Mouse (Mus musculus): ENCODE measurements around the gene Oxct1. TPM values are rescaled to one million over a fixed set of nuclear protein-coding genes. Genes with fewer than 3 reads are reported as not detected.

Oxct1 gene
- total RNA-seq (2014; fragmentation: Nextera tagmentation) (14.0 and 14.3 TPM in 2 replicates), total RNA-seq (2017) (61.9 and 64.4 TPM in 2 replicates), polyA plus RNA-seq (2012) (5.6 and 6.5 TPM in 2 replicates)

DNA sequence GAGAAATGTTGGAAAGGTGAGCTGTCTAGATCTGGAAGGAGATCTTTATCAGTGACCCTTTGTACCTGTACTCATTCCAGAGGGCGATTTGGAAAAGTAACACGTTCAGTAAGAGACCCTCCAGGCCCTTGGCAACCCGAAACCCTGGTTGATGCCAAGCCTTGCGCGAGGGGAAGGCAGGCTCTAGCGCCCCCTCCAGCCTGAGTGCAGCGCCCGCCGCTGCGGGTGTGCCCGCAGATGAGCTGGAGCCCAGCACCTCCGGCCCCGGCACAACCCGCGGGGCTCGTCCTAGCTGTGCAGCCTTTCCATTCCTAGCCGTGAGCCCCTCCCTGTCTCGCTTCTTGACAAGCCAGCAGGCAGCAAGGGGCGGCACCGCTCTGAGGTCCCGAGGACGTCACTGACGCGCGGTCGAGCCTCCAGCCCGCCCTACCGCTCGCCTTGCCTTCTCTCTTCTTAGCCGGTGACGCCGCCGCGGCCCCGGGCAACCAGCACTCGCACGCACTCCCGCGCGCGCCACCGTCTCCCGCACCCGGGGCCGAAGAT is at the start of gene Oxct1:
TSS of gene Oxct1 (plus strand) at position 153 of the 543 bp plus-strand sequence.
- no peak for TF ChIP-seq TAL1 (conservative IDR thresholded peaks at IDR 0.05; ENCODE audit: low read depth, low read length)
- TF ChIP-seq GATA1 (IDR thresholded peaks at IDR 0.05; ENCODE audit: borderline replicate concordance, low read length), result no peak
- TF ChIP-seq CTCF (IDR thresholded peaks at IDR 0.05; ENCODE audit: low read depth, low read length), result no peak
- no peak for TF ChIP-seq POLR2AphosphoS5 (IDR thresholded peaks at IDR 0.05; ENCODE audit: insufficient replicate concordance, low read depth, low read length)
- TF ChIP-seq GATA2 (IDR thresholded peaks at IDR 0.05; ENCODE audit: borderline replicate concordance, low read depth, low read length), result no peak
- peak; percentile 65 for DNase-seq (ENCODE audit: low spot score)
- Histone ChIP-seq H3K4me3 (ENCODE audit: low read depth, low read length) (peak within 1 kb of the TSS; percentile 71), H3K9me3 (replicated peaks) (no peaks in the 10 kb centered on the region), H3K27me3 (ENCODE audit: insufficient read depth, low read length) (peaks cover 19% of the 10 kb centered on the region), H3K36me3 (replicated peaks) (no peaks in the 10 kb centered on the region), H3K4me1 (ENCODE audit: insufficient read depth, low read depth, low read length) (peaks cover 15% of the 10 kb centered on the region)
- peak; percentile 90 for ATAC-seq (ENCODE audit: extremely low read depth, insufficient number of reproducible peaks, low FRiP score, poor library complexity, severe bottlenecking)

DNA sequence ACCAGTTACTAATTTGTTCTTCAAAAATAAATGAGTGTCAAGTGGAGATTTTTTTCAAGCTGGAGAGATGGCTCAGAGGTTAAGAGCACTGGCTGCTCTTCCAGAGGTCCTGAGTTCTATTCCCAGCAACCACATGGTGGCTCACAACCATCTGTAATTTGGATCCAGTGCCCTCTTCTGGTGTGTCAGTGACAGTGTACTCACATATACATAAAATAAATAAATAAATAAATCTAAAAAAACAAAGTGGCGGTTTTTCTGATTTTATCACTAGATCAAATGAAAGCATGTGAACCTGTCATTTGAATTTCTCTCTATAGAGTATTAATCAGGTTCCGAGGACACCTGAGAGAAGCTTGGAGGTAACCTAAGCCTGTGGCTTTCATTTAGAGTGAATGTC is 47.9 kb upstream of the Oxct1 start:
- DNase-seq (ENCODE audit: low spot score), result no peak
- no peak overlapping the region for H3K4me3 ChIP-seq (ENCODE audit: low read depth, low read length)
- no peak for ATAC-seq (ENCODE audit: extremely low read depth, insufficient number of reproducible peaks, low FRiP score, poor library complexity, severe bottlenecking)

DNA sequence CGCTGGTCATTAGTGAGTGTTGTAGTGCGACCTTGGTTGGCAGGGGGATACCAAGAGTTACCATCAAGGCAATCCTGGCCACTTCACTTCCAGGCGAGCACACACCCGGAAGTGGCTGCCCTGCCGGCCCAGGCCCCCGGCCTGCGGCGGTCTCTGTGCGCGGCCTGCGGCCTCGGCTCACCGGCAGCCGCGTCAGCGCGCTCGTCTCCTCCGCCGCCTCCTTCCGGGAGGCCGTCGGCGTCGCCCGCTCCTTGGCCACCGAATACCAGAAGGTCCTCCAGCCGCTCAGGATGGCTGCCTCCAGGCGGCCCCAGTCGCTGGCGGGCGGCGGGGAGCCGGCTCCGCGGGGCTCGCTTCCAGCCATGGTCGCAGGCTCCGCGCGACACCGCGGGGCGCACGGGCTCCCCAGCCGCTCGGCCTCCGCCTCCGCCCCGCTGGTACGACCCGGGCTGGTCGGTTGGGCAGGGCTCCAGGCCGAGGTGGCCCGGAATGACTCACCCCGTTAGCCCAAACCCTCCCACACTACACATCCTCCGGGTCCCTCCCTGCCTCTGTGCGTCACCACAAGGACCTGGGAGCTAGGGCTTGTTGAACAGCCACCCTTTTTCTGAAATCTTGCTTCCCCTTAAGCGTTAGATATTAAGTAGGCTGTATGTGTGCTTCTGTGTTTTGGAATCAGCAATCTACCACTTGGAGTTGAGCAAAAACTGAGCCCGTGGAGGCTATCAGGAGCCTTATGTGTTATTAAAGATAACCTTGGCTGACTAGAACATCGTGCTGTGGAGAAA is 46.9 kb upstream of the Oxct1 start, which contains the start of gene Fbxo4:
TSS of gene Fbxo4 (minus strand) at position 513 of the 788 bp plus-strand sequence.
- no peaks in the 10 kb centered on the region for H3K27me3 ChIP-seq (ENCODE audit: insufficient read depth, low read length)
- DNase-seq (ENCODE audit: low spot score) (peak; percentile 90), ATAC-seq (ENCODE audit: extremely low read depth, insufficient number of reproducible peaks, low FRiP score, poor library complexity, severe bottlenecking) (peak; percentile 98)
- no peaks in the 10 kb centered on the region for H3K9me3 ChIP-seq (replicated peaks)
- peaks cover 23% of the 10 kb centered on the region for H3K36me3 ChIP-seq (replicated peaks)
- TF ChIP-seq POLR2AphosphoS5 (IDR thresholded peaks at IDR 0.05; ENCODE audit: insufficient replicate concordance, low read depth, low read length) (no peak), TAL1 (conservative IDR thresholded peaks at IDR 0.05; ENCODE audit: low read depth, low read length) (no peak)
- H3K4me1 ChIP-seq (ENCODE audit: insufficient read depth, low read depth, low read length), result peaks cover 17% of the 10 kb centered on the region
- peak within 1 kb of the TSS; percentile 75 for H3K4me3 ChIP-seq (ENCODE audit: low read depth, low read length)

More for the DNA sequence above, 47.9 kb upstream of the Oxct1 start:
- peaks cover 17% of the 10 kb centered on the region for H3K4me1 ChIP-seq (ENCODE audit: insufficient read depth, low read depth, low read length)
- H3K9me3 ChIP-seq (replicated peaks), result no peaks in the 10 kb centered on the region
- H3K27me3 ChIP-seq (ENCODE audit: insufficient read depth, low read length), result no peaks in the 10 kb centered on the region
- H3K36me3 ChIP-seq (replicated peaks), result peaks cover 16% of the 10 kb centered on the region
- TF ChIP-seq POLR2AphosphoS5 (IDR thresholded peaks at IDR 0.05; ENCODE audit: insufficient replicate concordance, low read depth, low read length) (no peak), CTCF (IDR thresholded peaks at IDR 0.05; ENCODE audit: low read depth, low read length) (no peak), GATA2 (IDR thresholded peaks at IDR 0.05; ENCODE audit: borderline replicate concordance, low read depth, low read length) (no peak), TAL1 (conservative IDR thresholded peaks at IDR 0.05; ENCODE audit: low read depth, low read length) (no peak), GATA1 (IDR thresholded peaks at IDR 0.05; ENCODE audit: borderline replicate concordance, low read length) (no peak)

DNA sequence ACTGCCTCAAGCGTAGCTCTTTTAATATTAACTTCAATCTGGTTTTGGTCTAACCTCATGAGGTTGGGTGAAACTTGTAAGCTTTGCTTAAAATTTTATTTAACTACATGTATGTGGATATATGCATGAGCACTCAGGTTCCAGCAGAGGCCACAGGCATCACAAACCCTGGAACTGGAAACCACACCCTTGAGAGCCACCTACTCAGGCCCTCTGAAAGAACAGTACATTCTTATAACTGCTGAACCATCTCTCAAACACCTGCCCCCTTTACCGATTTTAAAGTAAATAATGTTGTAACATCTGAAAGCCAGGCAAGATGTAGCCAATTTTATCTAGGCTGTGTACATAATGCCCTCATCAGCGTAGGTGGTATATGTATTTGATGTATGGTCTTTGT is 46.3 kb upstream of the Oxct1 start:
- no peaks in the 10 kb centered on the region for H3K9me3 ChIP-seq (replicated peaks)
- no peak overlapping the region; the same call in 1 of the 2 replicates for H3K4me3 ChIP-seq (ENCODE audit: low read depth, low read length)
- ATAC-seq (ENCODE audit: extremely low read depth, insufficient number of reproducible peaks, low FRiP score, poor library complexity, severe bottlenecking) (no peak), DNase-seq (ENCODE audit: low spot score) (no peak)
- peaks cover 17% of the 10 kb centered on the region for H3K4me1 ChIP-seq (ENCODE audit: insufficient read depth, low read depth, low read length)
- no peak for TF ChIP-seq CTCF (IDR thresholded peaks at IDR 0.05; ENCODE audit: low read depth, low read length)
- TF ChIP-seq TAL1 (conservative IDR thresholded peaks at IDR 0.05; ENCODE audit: low read depth, low read length), result no peak
- no peak for TF ChIP-seq GATA1 (IDR thresholded peaks at IDR 0.05; ENCODE audit: borderline replicate concordance, low read length)
- no peak for TF ChIP-seq GATA2 (IDR thresholded peaks at IDR 0.05; ENCODE audit: borderline replicate concordance, low read depth, low read length)
- no peak for TF ChIP-seq POLR2AphosphoS5 (IDR thresholded peaks at IDR 0.05; ENCODE audit: insufficient replicate concordance, low read depth, low read length)
- H3K27me3 ChIP-seq (ENCODE audit: insufficient read depth, low read length), result no peaks in the 10 kb centered on the region
- peaks cover 26% of the 10 kb centered on the region for H3K36me3 ChIP-seq (replicated peaks)

DNA sequence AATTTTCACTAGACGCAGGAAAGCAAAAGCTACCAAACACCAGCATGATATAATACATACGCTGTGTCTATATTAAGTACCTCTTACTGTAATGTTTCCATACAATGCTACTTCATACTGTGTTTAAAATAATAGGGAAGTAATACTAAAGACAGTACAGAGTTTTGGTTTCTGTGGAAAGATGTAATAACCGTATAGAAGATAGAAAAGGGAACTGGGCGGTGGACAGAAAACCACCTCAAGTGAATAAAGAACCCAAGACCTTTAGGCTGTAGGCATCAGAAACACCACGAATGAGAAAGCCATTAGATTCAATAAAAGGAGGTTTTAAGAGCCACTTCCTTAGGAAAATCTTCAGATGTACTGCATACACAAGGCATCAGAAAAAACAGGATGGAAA is 43.5 kb upstream of the Oxct1 start:
- Histone ChIP-seq H3K27me3 (ENCODE audit: insufficient read depth, low read length) (no peaks in the 10 kb centered on the region), H3K4me3 (ENCODE audit: low read depth, low read length) (no peak overlapping the region), H3K4me1 (ENCODE audit: insufficient read depth, low read depth, low read length) (peaks cover 17% of the 10 kb centered on the region), H3K9me3 (replicated peaks) (no peaks in the 10 kb centered on the region), H3K36me3 (replicated peaks) (peaks cover 38% of the 10 kb centered on the region)
- no peak for DNase-seq (ENCODE audit: low spot score)
- TF ChIP-seq GATA2 (IDR thresholded peaks at IDR 0.05; ENCODE audit: borderline replicate concordance, low read depth, low read length), result no peak
- no peak for TF ChIP-seq TAL1 (conservative IDR thresholded peaks at IDR 0.05; ENCODE audit: low read depth, low read length)
- TF ChIP-seq CTCF (IDR thresholded peaks at IDR 0.05; ENCODE audit: low read depth, low read length), result no peak
- no peak for ATAC-seq (ENCODE audit: extremely low read depth, insufficient number of reproducible peaks, low FRiP score, poor library complexity, severe bottlenecking)

DNA sequence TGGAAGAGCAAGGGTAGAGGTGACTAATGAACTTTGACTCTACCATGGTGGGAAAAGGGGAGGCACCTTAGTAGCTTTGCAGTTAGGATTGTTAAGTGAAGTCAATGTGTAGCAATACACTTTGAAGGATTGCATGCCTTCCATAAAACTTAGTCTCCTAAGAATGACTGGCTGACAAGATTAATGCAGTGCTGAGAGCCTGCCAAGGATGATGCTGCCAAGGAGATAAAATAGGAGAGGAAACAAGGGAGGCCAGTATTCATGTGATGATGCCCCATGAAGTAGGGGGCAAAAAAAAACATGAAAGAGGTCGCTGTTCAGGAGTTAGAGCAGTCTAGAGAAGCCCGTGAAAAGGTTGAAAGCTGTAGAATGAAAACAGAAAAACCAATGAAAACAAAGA is 41.3 kb upstream of the Oxct1 start:
- no peak overlapping the region for H3K4me3 ChIP-seq (ENCODE audit: low read depth, low read length)
- ATAC-seq (ENCODE audit: extremely low read depth, insufficient number of reproducible peaks, low FRiP score, poor library complexity, severe bottlenecking) (no peak), DNase-seq (ENCODE audit: low spot score) (no peak)
- no peak for TF ChIP-seq CTCF (IDR thresholded peaks at IDR 0.05; ENCODE audit: low read depth, low read length)
- TF ChIP-seq GATA2 (IDR thresholded peaks at IDR 0.05; ENCODE audit: borderline replicate concordance, low read depth, low read length), result no peak
- TF ChIP-seq POLR2AphosphoS5 (IDR thresholded peaks at IDR 0.05; ENCODE audit: insufficient replicate concordance, low read depth, low read length), result no peak
- TF ChIP-seq GATA1 (IDR thresholded peaks at IDR 0.05; ENCODE audit: borderline replicate concordance, low read length), result no peak
- no peak for TF ChIP-seq TAL1 (conservative IDR thresholded peaks at IDR 0.05; ENCODE audit: low read depth, low read length)
- no peaks in the 10 kb centered on the region for H3K9me3 ChIP-seq (replicated peaks)
- peaks cover 44% of the 10 kb centered on the region for H3K36me3 ChIP-seq (replicated peaks)
- H3K4me1 ChIP-seq (ENCODE audit: insufficient read depth, low read depth, low read length), result peaks cover 6% of the 10 kb centered on the region
- H3K27me3 ChIP-seq (ENCODE audit: insufficient read depth, low read length), result no peaks in the 10 kb centered on the region

All from G1E (cell line).